Mouse (Mus musculus) limb, embryonic 10.5 days (tissue): ENCODE measurements at regions not wholly inside any gene's neighbourhood (a gene's known extent, or its start where the extent isn't known, plus 50 kb on each side); places are given as distances from the start of the nearest gene placed in this dataset.
A peak's percentile ranks its signal among the peaks of the same experiment; 100 is the strongest.

Source experiments
- DNase-seq: peaks from one replicate; pipeline ENCODE4 v3.0.0-alpha.2; 2017; ENCODE audit warnings: low spot score
- H3K27ac ChIP-seq: fragments of 300-500 bp; sonication (generic); 2 replicates; pipeline ENCODE4 v1.5.1; 2016; ENCODE audit warnings: mild to moderate bottlenecking
- H3K27me3 ChIP-seq: fragments of 300-500 bp; sonication (generic); 2 replicates; pipeline ENCODE4 v1.6.1; 2016; ENCODE audit warnings: low read depth, mild to moderate bottlenecking; ENCODE audit not compliant: poor library complexity, severe bottlenecking
- H3K36me3 ChIP-seq: fragments of 300-500 bp; sonication (generic); 2 replicates; pipeline ENCODE4 v1.6.1; 2016; ENCODE audit warnings: mild to moderate bottlenecking, moderate library complexity
- H3K4me1 ChIP-seq: fragments of 300-500 bp; sonication (generic); 2 replicates; pipeline ENCODE4 v1.6.1; 2016
- H3K4me3 ChIP-seq: fragments of 300-500 bp; sonication (generic); 2 replicates; pipeline ENCODE4 v1.5.1; 2016; ENCODE audit warnings: mild to moderate bottlenecking, moderate library complexity
- H3K9me3 ChIP-seq: fragments of 300-500 bp; sonication (generic); replicated peaks from 2 replicates; pipeline ENCODE4 v1.6.1; 2016; ENCODE audit warnings: mild to moderate bottlenecking
- WGBS: fragments of 180-500 bp; shearing (Covaris S2); methylation state at CpG from one replicate; pipeline ENCODE4 v1.1.7; 2016; 5-methylcytosine and 5-hydroxymethylcytosine counted together

GRCm38 (mm10) chr5:118396004-118396725 is 151.1 kb downstream of the 2410131K14Rik start:
- Histone ChIP-seq H3K4me1 (peaks cover 19% of the 10 kb centered on the region), H3K9me3 (no peaks in the 10 kb centered on the region), H3K27me3 (peaks cover 45% of the 10 kb centered on the region), H3K36me3 (no peaks in the 10 kb centered on the region), H3K27ac (no peak overlapping the region), H3K4me3 (peak overlapping the region; percentile 25)
- peak; percentile 49 for DNase-seq
- 10% methylated on average over 28 of the region's 28 CpGs for WGBS

- Histone ChIP-seq H3K4me1 (peaks cover 17% of the 10 kb centered on the region), H3K27me3 (peaks cover 33% of the 10 kb centered on the region), H3K36me3 (no peaks in the 10 kb centered on the region), H3K4me3 (no peak overlapping the region), H3K27ac (no peak overlapping the region), H3K9me3 (no peaks in the 10 kb centered on the region)
- DNase-seq: no peak
- WGBS: 54% methylated on average over 10 of the region's 10 CpGs
Measured at GRCm38 (mm10) chr5:118400926-118401325, 155.9 kb downstream of the 2410131K14Rik start.

- WGBS: 76% methylated on average over 7 of the region's 7 CpGs
Measured at GRCm38 (mm10) chr5:118404398-118404797, 156.1 kb upstream of the Med13l start.

GRCm38 (mm10) chr5:118405421-118405820 is 155.1 kb upstream of the Med13l start:
- WGBS: 87% methylated on average over 3 of the region's 3 CpGs
- no peak overlapping the region for H3K27ac ChIP-seq
- H3K4me1 ChIP-seq: 0 out of 2 replicates have a peak, but pooled peaks cover 7% of the 10 kb centered on the region
- H3K27me3 ChIP-seq: no peaks in the 10 kb centered on the region
- no peak for DNase-seq
- H3K36me3 ChIP-seq: no peaks in the 10 kb centered on the region
- no peaks in the 10 kb centered on the region for H3K9me3 ChIP-seq
- H3K4me3 ChIP-seq: no peak overlapping the region

More at GRCm38 (mm10) chr5:118404398-118404797, 156.1 kb upstream of the Med13l start:
- Histone ChIP-seq H3K9me3 (no peaks in the 10 kb centered on the region), H3K36me3 (no peaks in the 10 kb centered on the region), H3K4me3 (no peak overlapping the region), H3K4me1 (0 out of 2 replicates have a peak, but pooled peaks cover 7% of the 10 kb centered on the region), H3K27ac (no peak overlapping the region), H3K27me3 (peaks cover 6% of the 10 kb centered on the region; the same call in 1 of the 2 replicates)
- no peak for DNase-seq

GRCm38 (mm10) chr5:118407451-118407850 is 153.0 kb upstream of the Med13l start:
- DNase-seq: no peak
- no peaks in the 10 kb centered on the region for H3K27me3 ChIP-seq
- H3K4me3 ChIP-seq: no peak overlapping the region
- 0 out of 2 replicates have a peak, but pooled peaks cover 3% of the 10 kb centered on the region for H3K4me1 ChIP-seq
- H3K36me3 ChIP-seq: no peaks in the 10 kb centered on the region
- H3K27ac ChIP-seq: no peak overlapping the region
- no peaks in the 10 kb centered on the region for H3K9me3 ChIP-seq
- 64% methylated on average over 11 of the region's 11 CpGs for WGBS

GRCm38 (mm10) chr5:118407973-118408372 is 152.5 kb upstream of the Med13l start:
- H3K36me3 ChIP-seq: no peaks in the 10 kb centered on the region
- no peaks in the 10 kb centered on the region for H3K9me3 ChIP-seq
- H3K4me3 ChIP-seq: no peak overlapping the region
- DNase-seq: no peak
- H3K27me3 ChIP-seq: no peaks in the 10 kb centered on the region
- H3K27ac ChIP-seq: no peak overlapping the region
- 0 out of 2 replicates have a peak, but pooled peaks cover 3% of the 10 kb centered on the region for H3K4me1 ChIP-seq
- 86% methylated on average over 3 of the region's 3 CpGs for WGBS

- Histone ChIP-seq H3K27ac (no peak overlapping the region), H3K4me3 (no peak overlapping the region), H3K36me3 (no peaks in the 10 kb centered on the region), H3K9me3 (no peaks in the 10 kb centered on the region), H3K4me1 (peaks cover 8% of the 10 kb centered on the region), H3K27me3 (no peaks in the 10 kb centered on the region)
- 84% methylated on average over 8 of the region's 8 CpGs for WGBS
- no peak for DNase-seq
Measured at GRCm38 (mm10) chr5:118408826-118409225, 151.7 kb upstream of the Med13l start.

GRCm38 (mm10) chr5:118413428-118414282 is 146.8 kb upstream of the Med13l start:
- peak overlapping the region; percentile 50; the same call in 1 of the 2 replicates for H3K27ac ChIP-seq
- H3K4me3 ChIP-seq: no peak overlapping the region
- H3K9me3 ChIP-seq: no peaks in the 10 kb centered on the region
- peaks cover 8% of the 10 kb centered on the region for H3K4me1 ChIP-seq
- H3K27me3 ChIP-seq: no peaks in the 10 kb centered on the region
- WGBS: 72% methylated on average over 13 of the region's 13 CpGs
- H3K36me3 ChIP-seq: no peaks in the 10 kb centered on the region
- DNase-seq: peak; percentile 60

- Histone ChIP-seq H3K27ac (no peak overlapping the region), H3K4me3 (no peak overlapping the region), H3K4me1 (peaks cover 32% of the 10 kb centered on the region), H3K36me3 (no peaks in the 10 kb centered on the region), H3K27me3 (no peaks in the 10 kb centered on the region), H3K9me3 (no peaks in the 10 kb centered on the region)
- WGBS: 79% methylated on average over 7 of the region's 7 CpGs
- no peak for DNase-seq
Measured at GRCm38 (mm10) chr5:118419344-118420037, 141.0 kb upstream of the Med13l start.

- peaks cover 4% of the 10 kb centered on the region; the same call in 1 of the 2 replicates for H3K27me3 ChIP-seq
- H3K36me3 ChIP-seq: no peaks in the 10 kb centered on the region
- DNase-seq: peak; percentile 64
- WGBS: 44% methylated on average over 32 of the region's 32 CpGs
- peaks cover 43% of the 10 kb centered on the region for H3K4me1 ChIP-seq
- H3K4me3 ChIP-seq: peak overlapping the region; percentile 43
- no peaks in the 10 kb centered on the region for H3K9me3 ChIP-seq
- peak overlapping the region; percentile 86 for H3K27ac ChIP-seq
Measured at GRCm38 (mm10) chr5:118421884-118422821, 138.3 kb upstream of the Med13l start.

- no peaks in the 10 kb centered on the region for H3K36me3 ChIP-seq
- peak overlapping the region; percentile 64; the same call in 1 of the 2 replicates for H3K27ac ChIP-seq
- no peak for DNase-seq
- H3K4me1 ChIP-seq: peaks cover 48% of the 10 kb centered on the region
- H3K4me3 ChIP-seq: no peak overlapping the region
- 77% methylated on average over 3 of the region's 3 CpGs for WGBS
- H3K27me3 ChIP-seq: peaks cover 4% of the 10 kb centered on the region; the same call in 1 of the 2 replicates
- no peaks in the 10 kb centered on the region for H3K9me3 ChIP-seq
Measured at GRCm38 (mm10) chr5:118424177-118424576, 136.3 kb upstream of the Med13l start.
